Mouse (Mus musculus): Measurements from ENCODE around the gene Nlrc5. TPM values are rescaled to one million over a fixed set of nuclear protein-coding genes. Genes with fewer than 3 reads are reported as not detected.

Nlrc5 gene
- polyA plus RNA-seq, 1 experiment from 2014 or later: 0.11 TPM

DNA sequence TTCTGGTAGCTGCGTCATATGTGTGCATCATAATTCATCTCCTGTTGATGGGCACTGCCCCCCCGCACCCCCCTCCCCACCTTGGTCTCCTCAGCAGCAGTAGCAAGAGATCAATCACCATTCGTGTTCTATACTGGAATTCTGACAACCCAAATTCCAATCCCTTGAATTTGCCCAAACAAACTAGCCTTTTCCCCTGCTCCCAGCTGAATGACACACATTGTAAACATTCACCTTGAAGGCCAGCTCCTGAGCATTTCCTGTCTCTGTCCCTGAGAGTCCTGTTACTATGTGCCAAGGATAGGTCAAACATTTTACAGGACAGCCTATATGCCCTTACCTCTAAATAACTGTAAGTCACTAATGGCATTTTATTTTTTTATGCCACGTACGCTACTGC, 21.9 kb downstream of the Nlrc5 start:
- no peak for ATAC-seq (ENCODE audit: insufficient read depth)

GRCm38 (mm10) chr8:94458567-94458966, 24.4 kb downstream of the Nlrc5 start:
- H3K4me2 ChIP-seq: no peak overlapping the region
- no peaks in the 10 kb centered on the region for H3K27me3 ChIP-seq (ENCODE audit: insufficient read depth, low read length)
- DNase-seq (no peak), ATAC-seq (ENCODE audit: insufficient read depth) (no peak)
- no peak for TF ChIP-seq CTCF (IDR thresholded peaks at IDR 0.05; ENCODE audit: low read depth)
- H3K9ac ChIP-seq: no peak overlapping the region
- no peaks in the 10 kb centered on the region for H3K36me3 ChIP-seq (ENCODE audit: insufficient read depth)
- H3K4me3 ChIP-seq (ENCODE audit: low read depth, low read length): no peak overlapping the region
- WGBS: 64% methylated on average over 2 of the region's 2 CpGs
- H3K9me3 ChIP-seq (ENCODE audit: low read depth, low read length): no peaks in the 10 kb centered on the region
- no peak overlapping the region for H3K27ac ChIP-seq (ENCODE audit: low read depth)
- H3K4me1 ChIP-seq (ENCODE audit: insufficient read depth): no peaks in the 10 kb centered on the region

More for the DNA sequence above, 21.9 kb downstream of the Nlrc5 start:
- TF ChIP-seq CTCF (IDR thresholded peaks at IDR 0.05; ENCODE audit: low read depth): no peak
- Histone ChIP-seq H3K4me2 (no peak overlapping the region), H3K4me1 (ENCODE audit: insufficient read depth) (no peaks in the 10 kb centered on the region), H3K9ac (no peak overlapping the region), H3K9me3 (ENCODE audit: low read depth, low read length) (no peaks in the 10 kb centered on the region), H3K4me3 (ENCODE audit: low read depth, low read length) (no peak overlapping the region), H3K27ac (ENCODE audit: low read depth) (no peak overlapping the region), H3K36me3 (ENCODE audit: insufficient read depth) (no peaks in the 10 kb centered on the region), H3K27me3 (ENCODE audit: insufficient read depth, low read length) (no peaks in the 10 kb centered on the region)
- 70% methylated on average over 5 of the region's 5 CpGs for WGBS
- DNase-seq: no peak

- no peak for ATAC-seq (ENCODE audit: insufficient read depth)
- Histone ChIP-seq H3K4me1 (ENCODE audit: insufficient read depth) (no peaks in the 10 kb centered on the region), H3K27ac (ENCODE audit: low read depth) (no peak overlapping the region), H3K4me3 (ENCODE audit: low read depth, low read length) (no peak overlapping the region), H3K4me2 (no peak overlapping the region), H3K27me3 (ENCODE audit: insufficient read depth, low read length) (no peaks in the 10 kb centered on the region), H3K36me3 (ENCODE audit: insufficient read depth) (no peaks in the 10 kb centered on the region), H3K9ac (no peak overlapping the region), H3K9me3 (ENCODE audit: low read depth, low read length) (no peaks in the 10 kb centered on the region)
- DNase-seq: no peak
- no peak for TF ChIP-seq CTCF (IDR thresholded peaks at IDR 0.05; ENCODE audit: low read depth)
- WGBS: 71% methylated on average over 5 of the region's 5 CpGs
These were observed 35.5 kb downstream of the Nlrc5 start for GRCm38 (mm10) chr8:94469656-94470055.

- WGBS: 66% methylated on average over 2 of the region's 2 CpGs
- Histone ChIP-seq H3K9ac (no peak overlapping the region), H3K4me2 (no peak overlapping the region)
These were observed 36.6 kb downstream of the Nlrc5 start for GRCm38 (mm10) chr8:94470794-94471193.

GRCm38 (mm10) chr8:94471281-94471680, 37.1 kb downstream of the Nlrc5 start:
- WGBS: 83% methylated on average over 1 of the region's 1 CpGs
- H3K9me3 ChIP-seq (ENCODE audit: low read depth, low read length): no peaks in the 10 kb centered on the region
- no peak for DNase-seq
- H3K27me3 ChIP-seq (ENCODE audit: insufficient read depth, low read length): no peaks in the 10 kb centered on the region
- H3K4me1 ChIP-seq (ENCODE audit: insufficient read depth): no peaks in the 10 kb centered on the region
- no peak for TF ChIP-seq CTCF (IDR thresholded peaks at IDR 0.05; ENCODE audit: low read depth)
- no peak overlapping the region for H3K9ac ChIP-seq
- H3K4me3 ChIP-seq (ENCODE audit: low read depth, low read length): no peak overlapping the region
- ATAC-seq (ENCODE audit: insufficient read depth): no peak
- H3K36me3 ChIP-seq (ENCODE audit: insufficient read depth): no peaks in the 10 kb centered on the region
- H3K4me2 ChIP-seq: no peak overlapping the region
- H3K27ac ChIP-seq (ENCODE audit: low read depth): no peak overlapping the region

More at GRCm38 (mm10) chr8:94470794-94471193, 36.6 kb downstream of the Nlrc5 start:
- Histone ChIP-seq H3K9me3 (ENCODE audit: low read depth, low read length) (no peaks in the 10 kb centered on the region), H3K36me3 (ENCODE audit: insufficient read depth) (no peaks in the 10 kb centered on the region), H3K27ac (ENCODE audit: low read depth) (no peak overlapping the region), H3K4me1 (ENCODE audit: insufficient read depth) (no peaks in the 10 kb centered on the region), H3K4me3 (ENCODE audit: low read depth, low read length) (no peak overlapping the region), H3K27me3 (ENCODE audit: insufficient read depth, low read length) (no peaks in the 10 kb centered on the region)
- TF ChIP-seq CTCF (IDR thresholded peaks at IDR 0.05; ENCODE audit: low read depth): no peak
- no peak for ATAC-seq (ENCODE audit: insufficient read depth)
- no peak for DNase-seq

GRCm38 (mm10) chr8:94472741-94473140, 38.6 kb downstream of the Nlrc5 start:
- no peak for DNase-seq
- Histone ChIP-seq H3K9ac (no peak overlapping the region), H3K27ac (ENCODE audit: low read depth) (no peak overlapping the region), H3K36me3 (ENCODE audit: insufficient read depth) (no peaks in the 10 kb centered on the region), H3K9me3 (ENCODE audit: low read depth, low read length) (no peaks in the 10 kb centered on the region), H3K4me2 (no peak overlapping the region), H3K4me3 (ENCODE audit: low read depth, low read length) (no peak overlapping the region), H3K4me1 (ENCODE audit: insufficient read depth) (no peaks in the 10 kb centered on the region), H3K27me3 (ENCODE audit: insufficient read depth, low read length) (no peaks in the 10 kb centered on the region)
- 81% methylated on average over 8 of the region's 8 CpGs for WGBS
- no peak for TF ChIP-seq CTCF (IDR thresholded peaks at IDR 0.05; ENCODE audit: low read depth)
- ATAC-seq (ENCODE audit: insufficient read depth): no peak

- no peaks in the 10 kb centered on the region for H3K9me3 ChIP-seq (ENCODE audit: low read depth, low read length)
- H3K36me3 ChIP-seq (ENCODE audit: insufficient read depth): no peaks in the 10 kb centered on the region
- H3K27ac ChIP-seq (ENCODE audit: low read depth): no peak overlapping the region
- no peak overlapping the region for H3K4me3 ChIP-seq (ENCODE audit: low read depth, low read length)
- DNase-seq (no peak), ATAC-seq (ENCODE audit: insufficient read depth) (no peak)
- H3K27me3 ChIP-seq (ENCODE audit: insufficient read depth, low read length): no peaks in the 10 kb centered on the region
- no peaks in the 10 kb centered on the region for H3K4me1 ChIP-seq (ENCODE audit: insufficient read depth)
- no peak overlapping the region for H3K9ac ChIP-seq
- 70% methylated on average over 21 of the region's 21 CpGs for WGBS
- H3K4me2 ChIP-seq: no peak overlapping the region
- TF ChIP-seq CTCF (IDR thresholded peaks at IDR 0.05; ENCODE audit: low read depth): no peak
These were observed 39.3 kb downstream of the Nlrc5 start for GRCm38 (mm10) chr8:94473431-94473830.

DNA sequence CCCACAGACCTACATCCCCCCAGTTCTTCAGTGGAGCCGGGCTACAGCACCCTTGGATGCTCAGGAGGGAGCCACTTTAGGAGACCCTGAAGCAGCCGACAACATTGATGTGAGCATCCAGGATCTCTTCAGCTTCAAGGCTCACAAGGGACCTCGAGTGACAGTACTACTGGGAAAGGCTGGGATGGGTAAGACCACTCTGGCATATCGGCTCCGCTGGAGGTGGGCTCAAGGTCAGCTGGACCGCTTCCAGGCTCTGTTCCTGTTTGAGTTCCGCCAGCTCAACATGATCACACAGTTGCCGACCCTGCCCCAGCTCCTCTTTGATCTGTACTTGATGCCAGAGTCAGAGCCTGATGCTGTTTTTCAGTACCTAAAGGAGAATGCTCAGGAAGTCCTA, 41.6 kb downstream of the Nlrc5 start:
- no peak overlapping the region for H3K4me2 ChIP-seq
- no peak overlapping the region for H3K4me3 ChIP-seq (ENCODE audit: low read depth, low read length)
- H3K9me3 ChIP-seq (ENCODE audit: low read depth, low read length): no peaks in the 10 kb centered on the region
- TF ChIP-seq CTCF (IDR thresholded peaks at IDR 0.05; ENCODE audit: low read depth): no peak
- H3K27ac ChIP-seq (ENCODE audit: low read depth): no peak overlapping the region
- H3K4me1 ChIP-seq (ENCODE audit: insufficient read depth): no peaks in the 10 kb centered on the region
- ATAC-seq (ENCODE audit: insufficient read depth): no peak
- no peaks in the 10 kb centered on the region for H3K27me3 ChIP-seq (ENCODE audit: insufficient read depth, low read length)
- DNase-seq: no peak
- H3K9ac ChIP-seq: no peak overlapping the region
- no peaks in the 10 kb centered on the region for H3K36me3 ChIP-seq (ENCODE audit: insufficient read depth)
- WGBS: 72% methylated on average over 8 of the region's 8 CpGs

All from lung, embryonic 14.5 days (tissue).